Mouse (Mus musculus): ENCODE results near the gene Eapp.
"Not testable (repeated sequence)": the region's sequence is repeated elsewhere in the genome, so short reads cannot be mapped to it uniquely, and the experiment has no call there.

Gene Eapp

DNA sequence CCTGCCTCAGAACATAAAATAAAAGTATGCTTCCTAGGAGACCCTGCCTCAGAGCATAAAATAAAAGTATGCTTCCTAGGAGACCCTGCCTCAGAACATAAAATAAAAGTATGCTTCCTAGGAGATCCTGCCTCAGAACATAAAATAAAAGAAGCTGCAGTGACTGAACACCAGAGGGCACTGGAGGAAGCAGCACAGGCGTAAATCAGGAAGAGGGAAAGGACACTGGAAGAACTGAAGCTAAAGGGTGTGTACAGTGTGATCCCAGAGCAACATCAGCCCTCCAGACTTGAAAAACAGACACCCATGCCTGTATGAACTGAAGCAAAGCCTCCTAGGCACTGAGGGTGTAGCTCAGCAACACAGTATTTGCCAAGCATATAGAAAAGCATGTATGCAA, 12.5 kb downstream of the Eapp start:
- DNase-seq (ENCODE audit: low spot score) = no peak

DNA sequence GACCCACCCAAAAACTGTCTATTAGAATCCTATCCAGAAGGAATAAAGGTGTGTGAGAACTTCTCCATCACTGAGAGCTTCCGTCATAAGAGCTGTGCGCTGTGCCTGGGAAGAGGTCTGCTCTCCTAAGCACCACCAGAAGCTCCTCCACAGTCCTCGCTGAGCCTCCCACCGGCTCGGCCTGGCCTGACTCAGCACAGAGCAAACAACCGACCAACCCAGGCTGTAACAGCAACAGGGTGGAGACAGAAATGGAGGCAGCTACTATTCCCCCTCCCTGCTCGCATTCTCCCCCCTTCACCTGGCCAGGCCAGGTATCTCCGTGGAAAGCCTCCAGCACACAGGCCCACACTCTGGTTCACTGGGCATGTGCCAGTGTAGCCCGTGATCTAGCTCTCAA, 19.0 kb downstream of the Eapp start:
- no peak for DNase-seq (ENCODE audit: low spot score)

DNA sequence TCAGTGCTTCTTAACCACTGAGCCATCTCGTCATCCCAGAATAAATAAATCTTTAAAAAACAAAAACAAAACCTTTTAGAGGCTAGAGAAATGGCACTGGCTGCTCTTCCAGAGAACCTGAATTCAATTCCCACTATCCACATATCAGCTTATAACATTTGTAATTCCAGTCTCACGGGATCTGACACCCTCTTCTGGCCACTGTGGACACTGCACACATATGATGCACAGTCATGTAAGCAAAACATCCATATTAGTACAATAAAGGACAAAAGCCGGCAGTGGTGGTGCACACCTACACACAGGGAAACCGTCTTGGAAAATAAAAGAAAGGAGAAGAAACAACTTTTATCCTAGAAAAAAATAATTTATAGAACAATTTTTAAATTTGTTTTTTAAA, 20.3 kb downstream of the Eapp start:
- DNase-seq (ENCODE audit: low spot score) = no peak

DNA sequence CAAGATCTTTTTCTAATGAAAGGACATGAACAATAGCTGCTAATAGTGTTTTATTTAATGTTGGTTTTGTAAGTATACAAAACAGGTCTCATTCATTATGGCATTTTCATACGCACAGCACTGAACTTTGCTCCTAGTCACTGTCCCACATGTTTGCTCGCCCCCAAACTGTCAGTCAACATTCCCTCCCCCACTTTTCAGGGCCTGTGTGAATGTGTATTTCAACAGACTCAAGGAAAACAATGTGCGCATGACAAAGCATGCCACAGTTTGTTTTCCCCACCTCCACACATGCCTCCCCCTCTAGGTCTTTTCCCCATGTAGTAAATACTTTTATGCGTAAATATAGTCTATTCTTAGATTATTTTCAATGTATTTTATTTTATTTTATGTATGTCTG, 24.4 kb downstream of the Eapp start:
- no peak for DNase-seq (ENCODE audit: low spot score)

DNA sequence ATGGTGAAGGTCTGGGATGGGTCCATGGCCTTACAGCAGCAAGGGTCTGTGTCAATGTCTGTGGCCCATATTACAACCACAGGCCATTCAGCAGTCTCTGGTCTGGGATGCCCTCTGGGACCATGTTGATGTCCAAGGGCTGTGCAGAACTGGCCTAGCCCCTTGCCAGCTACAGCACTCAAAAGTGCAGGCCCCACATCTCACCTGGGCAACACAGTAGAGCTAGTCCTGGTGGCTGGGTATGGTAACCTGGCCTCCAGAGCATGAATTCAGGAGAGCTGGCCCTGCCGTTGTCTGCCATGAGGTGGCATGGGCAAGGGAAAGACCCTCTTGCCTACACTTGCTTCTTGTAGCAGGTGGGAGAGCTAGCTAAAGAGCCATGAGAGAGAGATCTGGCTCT, 27.6 kb downstream of the Eapp start:
- DNase-seq (ENCODE audit: low spot score) = no peak

DNA sequence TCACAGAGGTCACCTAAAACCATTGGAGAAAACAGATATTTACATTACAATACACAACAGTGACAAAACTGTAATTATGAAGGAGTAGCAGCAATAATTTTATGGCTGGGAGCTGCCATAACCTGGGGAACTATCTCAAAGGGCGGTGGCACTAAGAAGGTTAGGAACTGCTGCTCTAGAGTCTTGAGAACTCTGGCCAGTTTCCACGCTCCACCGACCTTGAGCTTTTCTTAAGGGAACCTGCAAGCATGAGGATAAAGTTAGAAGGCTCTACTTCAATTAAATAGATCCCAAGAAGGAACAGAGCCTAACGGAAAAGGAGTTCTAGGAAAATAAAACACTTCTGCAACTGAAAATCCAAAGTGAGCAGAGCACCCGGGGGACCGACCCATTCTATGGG, 30.2 kb downstream of the Eapp start:
- DNase-seq (ENCODE audit: low spot score) = no peak

DNA sequence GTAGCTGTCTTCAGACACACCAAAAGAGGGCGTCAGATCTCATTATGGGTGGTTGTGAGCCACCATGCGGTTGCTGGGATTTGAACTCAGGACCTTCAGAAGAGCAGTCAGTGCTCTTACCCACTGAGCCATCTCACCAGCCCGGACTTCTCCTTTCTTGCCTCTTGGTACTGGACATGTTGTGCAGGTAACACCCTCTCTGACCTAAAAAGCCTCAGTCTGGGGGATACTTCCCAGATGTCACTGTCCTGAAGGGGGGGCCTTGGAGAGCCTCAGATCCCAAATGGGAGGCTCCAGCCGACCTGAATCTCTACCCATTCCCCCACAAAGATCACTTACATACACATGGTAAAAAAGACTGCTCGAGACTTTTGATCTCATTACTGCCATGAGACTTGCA, 34.2 kb downstream of the Eapp start:
- DNase-seq (ENCODE audit: low spot score) = not testable (repeated sequence)

DNA sequence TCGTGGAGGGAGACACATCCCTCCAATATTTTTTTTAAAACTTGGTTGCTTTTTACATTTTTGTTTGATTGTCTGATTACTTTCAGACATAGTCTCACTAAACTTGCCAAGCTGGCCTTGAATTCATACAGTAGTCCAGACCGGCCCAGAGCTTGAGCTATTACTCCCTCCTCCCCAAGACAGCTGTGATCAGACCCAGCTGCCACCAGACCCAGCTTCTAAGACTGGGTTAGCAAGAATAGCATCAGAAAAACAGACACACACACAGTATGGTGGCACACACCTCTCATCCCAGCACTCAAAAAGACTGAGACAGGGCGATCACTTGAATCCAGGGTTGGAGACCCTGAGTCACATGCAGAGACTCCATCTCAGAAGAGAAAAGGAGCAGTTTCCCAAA, 35.8 kb downstream of the Eapp start:
- no peak for DNase-seq (ENCODE audit: low spot score)

DNA sequence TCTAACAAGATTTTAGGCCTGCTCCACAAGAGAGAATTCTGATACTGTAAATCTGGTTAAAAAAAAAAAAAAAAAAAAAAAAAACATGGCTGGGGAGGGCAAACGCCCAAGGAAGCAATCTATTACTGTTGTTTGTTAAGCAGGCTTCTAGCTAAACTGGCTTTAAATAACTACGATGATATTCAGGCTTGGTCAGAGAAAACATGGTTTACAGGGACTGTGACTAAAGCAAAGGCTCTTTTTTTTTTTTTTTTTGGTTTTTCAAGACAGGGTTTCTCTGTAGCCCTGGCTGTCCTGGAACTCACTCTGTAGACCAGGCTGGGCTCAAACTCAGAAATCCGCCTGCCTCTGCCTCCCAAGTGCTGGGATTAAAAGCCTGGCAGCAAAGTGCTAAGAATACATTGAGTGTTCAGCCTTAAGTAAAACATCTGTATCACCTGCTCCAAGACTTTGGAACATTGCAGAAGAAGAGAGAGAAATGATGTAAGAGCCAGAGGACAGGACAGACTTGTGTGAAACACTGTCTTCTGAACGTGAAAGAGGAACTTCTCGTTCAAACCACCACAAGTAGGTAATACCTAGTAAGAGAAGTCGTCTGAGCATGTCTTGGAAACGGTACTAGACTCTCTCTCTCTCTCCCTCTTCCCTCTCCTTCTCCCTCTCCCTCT, 37.1 kb downstream of the Eapp start:
- no peak for DNase-seq (ENCODE audit: low spot score)

DNA sequence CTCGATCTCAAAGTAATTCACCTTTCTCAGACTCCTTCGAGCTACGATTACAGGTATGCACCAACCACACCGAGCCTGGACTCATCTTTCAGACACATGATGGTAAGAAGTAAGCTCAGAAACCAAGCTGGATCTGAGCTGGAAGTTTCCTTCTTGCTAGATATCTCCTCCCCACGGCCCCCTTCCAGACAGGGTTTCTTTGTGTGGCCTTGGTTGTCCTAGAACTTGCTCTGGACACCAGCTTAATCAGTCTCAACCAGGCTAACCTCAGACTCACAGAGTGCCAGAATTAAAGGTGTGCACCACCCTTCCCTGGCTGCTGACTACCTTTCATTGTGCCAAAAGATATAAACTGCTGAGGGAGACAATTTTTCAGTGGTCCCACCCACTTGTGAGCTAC, 37.7 kb downstream of the Eapp start:
- DNase-seq (ENCODE audit: low spot score) = no peak

DNA sequence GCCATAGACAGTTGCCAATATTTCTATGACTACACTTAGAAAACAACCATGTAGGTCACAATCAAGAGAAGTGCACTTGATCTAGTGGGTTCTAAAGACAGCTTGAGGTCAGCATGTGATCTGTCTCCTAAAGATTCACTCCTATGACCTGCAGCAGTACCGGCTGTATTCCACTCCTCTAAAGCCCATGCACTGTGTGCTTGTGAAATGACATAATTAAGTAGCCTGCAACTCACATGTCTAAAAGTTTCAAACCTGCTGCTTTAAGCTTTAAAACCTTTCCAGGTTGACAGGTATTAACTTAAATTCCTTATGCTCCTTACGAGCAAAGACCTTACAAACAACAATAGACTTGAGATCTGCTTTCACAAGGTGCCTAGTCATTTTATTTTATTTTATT, 38.5 kb downstream of the Eapp start:
- DNase-seq (ENCODE audit: low spot score) = no peak

DNA sequence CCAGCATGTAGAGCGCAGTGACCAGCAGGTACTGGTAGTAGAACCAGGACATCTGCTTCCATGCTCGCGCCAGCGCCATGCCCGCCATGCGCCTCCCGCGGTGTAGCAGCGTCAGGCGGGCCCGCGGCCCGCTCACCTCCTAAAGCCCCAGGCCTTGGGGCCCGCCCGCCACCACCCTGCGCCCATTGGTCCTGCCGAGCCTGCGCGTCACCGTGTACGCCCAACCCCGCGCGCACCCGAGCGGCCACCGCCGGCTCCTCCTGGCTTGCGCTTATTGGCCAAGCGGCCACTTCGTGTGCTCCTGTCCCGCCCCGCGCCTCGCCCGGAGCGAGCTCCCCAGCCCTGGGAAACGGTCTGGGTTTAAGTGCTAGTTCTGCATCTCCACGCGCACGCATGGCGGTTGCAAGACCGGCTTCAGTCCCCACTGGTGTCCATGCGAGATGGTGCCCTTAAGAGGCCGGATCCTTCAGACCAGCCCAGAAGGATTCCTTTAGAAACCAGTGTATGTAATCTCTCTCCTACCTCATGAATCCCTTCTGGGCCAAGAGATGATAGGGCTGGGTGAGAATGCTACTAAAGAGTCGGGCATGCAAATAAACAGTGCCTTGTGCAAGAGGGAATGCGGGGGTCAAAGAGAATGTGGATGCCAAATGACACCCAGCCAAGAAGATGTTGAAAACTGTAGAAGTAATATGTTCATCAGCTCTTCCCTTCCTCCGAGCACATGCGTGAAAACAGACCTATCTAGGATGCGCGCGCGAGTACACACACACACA, 39.1 kb downstream of the Eapp start, which contains the start of gene Sptssa:
Gene Sptssa (minus strand): TSS at position 178 of the 776 bp plus-strand sequence.
- DNase-seq (ENCODE audit: low spot score) = peak; percentile 90

DNA sequence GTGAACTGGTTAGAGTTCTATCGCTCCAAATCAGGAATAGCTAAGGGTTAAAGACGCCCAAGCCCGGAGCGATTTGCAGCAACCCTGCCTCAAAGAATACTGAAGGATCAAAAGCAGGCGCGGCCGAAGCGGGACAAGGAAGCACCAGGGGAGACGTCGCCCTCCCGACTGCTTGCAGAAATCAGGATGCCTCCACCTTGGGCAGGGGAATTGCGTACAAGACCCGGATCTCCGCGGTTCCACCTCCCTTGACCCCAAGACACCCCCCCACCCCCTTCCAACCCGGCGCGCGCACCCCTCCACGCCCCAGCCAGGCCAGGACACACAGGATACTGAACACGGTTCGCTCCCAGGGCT, 39.7 kb downstream of the Eapp start:
- DNase-seq (ENCODE audit: low spot score) = no peak

DNA sequence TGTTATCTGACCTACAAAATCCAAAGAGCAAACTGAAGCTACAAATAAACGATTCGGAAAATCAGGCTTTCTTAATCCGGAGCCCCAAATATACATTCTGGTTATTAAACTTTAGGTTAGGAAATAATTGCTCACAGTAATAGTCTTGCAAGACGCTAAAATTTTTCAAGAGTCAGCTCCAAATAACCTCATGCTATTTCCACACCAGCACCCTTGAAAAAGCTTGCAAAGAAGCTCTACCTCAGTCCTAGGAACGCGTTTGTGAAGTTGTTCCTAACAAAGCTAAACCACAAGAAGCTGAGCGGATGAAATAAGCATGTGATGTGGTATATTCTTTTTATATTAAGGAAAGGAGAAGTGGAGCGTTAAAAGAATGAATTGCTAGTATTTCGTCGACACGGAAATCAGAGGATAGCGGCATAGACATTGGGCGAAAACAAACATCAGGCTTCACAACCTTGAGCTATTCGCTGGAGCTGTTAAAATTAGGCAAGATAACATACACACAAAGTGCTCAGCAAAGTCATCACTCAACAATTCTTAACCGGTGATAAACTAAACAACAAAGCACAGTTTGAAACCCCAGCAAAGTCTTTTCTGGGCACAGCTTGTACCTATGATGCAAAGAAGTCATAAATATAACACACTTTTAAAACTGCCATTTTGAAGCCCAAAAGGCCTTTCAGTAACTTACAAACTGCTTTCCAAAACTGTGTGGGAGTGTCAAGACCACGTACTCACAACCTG, 40.2 kb downstream of the Eapp start:
- DNase-seq (ENCODE audit: low spot score) = no peak

DNA sequence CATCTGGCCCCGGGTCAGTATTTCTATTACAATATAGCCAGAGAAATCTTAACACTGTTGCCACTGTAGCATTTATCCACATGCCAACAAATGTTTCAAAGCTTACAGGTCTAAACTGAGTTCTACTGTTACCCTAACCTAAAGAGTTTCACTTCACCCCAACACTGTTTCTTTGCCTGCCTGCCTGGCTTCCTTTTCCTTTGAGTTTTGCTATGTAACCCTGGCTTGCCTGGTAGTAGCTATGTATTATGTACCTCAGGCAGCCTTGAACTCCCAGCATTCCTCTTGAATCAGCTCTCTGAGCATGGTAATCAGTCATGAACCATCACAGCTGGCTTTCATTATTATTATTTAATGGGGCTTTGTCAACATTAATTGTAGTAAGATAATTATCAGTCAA, 41.0 kb downstream of the Eapp start:
- no peak for DNase-seq (ENCODE audit: low spot score)

DNA sequence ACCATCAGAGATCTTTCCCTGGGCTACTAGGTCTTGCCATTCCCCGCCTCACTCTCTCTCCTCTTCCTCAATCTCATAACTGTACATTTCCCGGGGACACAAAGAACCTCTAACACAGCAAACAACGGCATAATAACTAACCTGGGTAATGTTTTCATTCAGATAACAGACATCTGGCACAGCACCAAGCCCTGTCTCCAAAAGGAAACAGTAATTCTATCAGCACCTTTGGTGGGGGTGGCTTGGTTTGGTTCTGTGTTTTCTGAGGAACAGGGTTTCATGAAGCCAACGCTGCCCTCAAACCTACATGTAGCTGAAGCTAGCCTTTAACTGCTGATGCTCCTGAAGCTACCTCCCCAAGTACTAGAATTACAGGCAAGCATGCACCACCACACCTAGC, 41.6 kb downstream of the Eapp start:
- DNase-seq (ENCODE audit: low spot score) = no peak

DNA sequence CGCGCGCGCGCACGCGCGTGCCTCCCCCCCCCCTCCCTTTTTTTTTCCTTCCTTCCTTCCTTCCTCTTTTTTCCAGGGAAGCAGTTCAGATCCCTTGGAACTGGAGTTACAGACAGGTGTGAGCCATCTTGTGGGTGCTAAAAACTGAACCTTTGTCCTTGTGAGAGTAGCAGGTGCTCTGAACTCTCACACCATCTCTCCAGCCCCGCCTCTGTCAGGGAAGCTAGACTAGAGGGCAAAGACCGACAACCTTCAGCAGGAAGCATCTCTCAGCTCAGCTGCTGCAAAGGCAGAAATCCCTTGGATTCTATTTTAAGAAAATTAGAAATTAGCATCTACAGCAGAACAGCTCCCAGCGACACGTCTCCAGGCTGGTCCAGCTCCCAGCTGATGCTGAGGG, 43.4 kb downstream of the Eapp start:
- DNase-seq (ENCODE audit: low spot score) = no peak

DNA sequence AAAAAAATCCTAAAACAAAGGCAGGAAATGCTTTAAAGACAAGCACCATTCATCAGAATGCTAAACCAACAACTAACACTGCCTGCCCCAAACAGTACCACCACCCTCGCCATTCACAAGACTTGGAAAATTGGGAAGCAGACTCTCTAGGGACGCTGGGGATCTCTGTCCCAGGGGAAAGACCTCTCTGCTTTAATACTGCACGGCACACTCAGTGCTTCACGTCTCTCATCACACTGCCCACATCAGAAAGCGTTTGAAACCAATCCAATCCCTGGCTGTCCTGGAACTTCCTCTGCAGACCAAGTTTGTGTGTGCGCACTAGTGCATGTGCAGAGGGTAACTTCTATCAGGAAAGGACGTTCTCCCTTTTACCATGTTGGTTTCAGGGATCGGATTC, 43.9 kb downstream of the Eapp start:
- no peak for DNase-seq (ENCODE audit: low spot score)

DNA sequence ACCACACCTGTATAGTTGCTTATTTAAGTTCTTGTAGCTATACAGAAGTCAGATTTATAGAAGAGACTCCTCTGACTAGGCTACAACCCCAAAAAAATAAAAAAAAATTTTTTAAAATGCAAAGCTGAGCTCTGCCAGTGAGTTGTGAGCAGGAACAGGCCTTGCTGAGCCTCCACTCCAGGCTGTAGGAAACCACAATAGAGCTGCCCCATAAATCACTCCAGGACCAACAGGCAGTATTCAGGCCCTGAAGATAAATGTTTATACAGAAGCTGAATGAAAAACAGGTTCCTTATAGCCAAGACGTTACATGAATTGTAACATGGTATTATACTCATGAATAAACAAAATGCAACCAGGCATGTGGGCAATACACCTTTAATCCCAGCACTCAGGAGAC, 44.5 kb downstream of the Eapp start:
- DNase-seq (ENCODE audit: low spot score) = no peak

DNA sequence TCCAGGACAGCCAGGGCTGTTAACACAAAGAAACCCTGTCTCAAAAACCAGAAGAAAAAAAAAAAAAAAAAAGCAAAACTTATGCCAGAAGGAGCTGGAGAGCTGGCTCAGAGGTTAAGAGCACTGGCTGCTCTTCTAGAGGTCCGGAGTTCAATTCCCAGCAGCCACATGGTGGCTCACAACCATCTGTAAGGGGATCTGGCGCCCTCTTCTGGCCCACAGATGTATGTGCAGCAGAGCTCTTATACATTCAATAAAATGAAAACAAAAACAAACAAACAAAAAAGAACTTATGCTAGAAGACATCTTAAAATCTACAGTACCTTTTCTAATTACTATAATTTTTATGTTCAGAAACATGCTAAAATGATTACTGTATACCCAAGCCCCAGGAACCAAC, 50.8 kb downstream of the Eapp start:
- no peak for DNase-seq (ENCODE audit: low spot score)

DNA sequence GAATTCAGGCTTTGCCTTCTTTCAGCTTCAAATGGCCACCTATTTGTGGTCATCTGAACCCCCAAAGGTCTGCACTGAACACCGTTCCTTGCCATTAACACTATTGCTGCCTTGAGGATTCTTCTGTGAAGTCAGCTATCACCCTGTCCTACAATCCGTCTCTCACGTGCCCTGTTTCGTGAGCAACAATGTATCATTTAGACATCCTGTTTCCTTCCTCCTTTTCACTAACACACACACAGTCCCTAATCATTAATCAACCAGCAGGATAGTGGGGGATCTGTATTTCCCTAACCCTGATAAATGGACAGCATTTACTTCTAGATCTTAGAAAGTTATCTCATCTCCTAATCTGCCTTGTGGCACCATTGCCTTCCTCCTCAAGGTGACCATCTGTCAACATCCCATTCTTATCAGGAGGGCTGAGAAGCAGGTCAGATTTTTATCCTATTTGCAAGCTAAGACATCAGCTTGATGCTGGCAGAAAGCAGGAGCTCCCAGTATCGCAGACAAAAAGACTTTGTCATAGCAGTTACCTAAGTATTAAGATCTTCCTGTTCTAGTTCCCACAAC, 52.3 kb downstream of the Eapp start:
- DNase-seq (ENCODE audit: low spot score) = no peak

DNA sequence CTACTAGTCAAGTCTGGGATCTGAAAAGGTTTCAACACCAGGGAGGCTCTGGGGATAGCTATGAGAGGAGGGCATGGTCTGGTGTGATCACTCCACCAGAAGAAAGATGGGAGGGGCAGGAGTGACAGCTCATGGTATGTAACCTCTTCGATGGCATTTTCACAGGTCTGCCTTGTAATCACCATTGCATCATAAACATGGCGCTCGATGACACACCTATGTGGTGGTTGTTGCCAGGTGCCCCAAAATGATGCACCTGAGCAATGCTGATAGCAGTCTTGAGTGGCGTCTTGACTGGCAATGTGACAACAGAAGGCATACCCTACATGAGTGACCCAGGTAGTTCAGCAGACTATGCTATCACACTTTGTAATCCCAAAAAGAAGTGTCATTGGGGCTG, 54.3 kb downstream of the Eapp start:
- no peak for DNase-seq (ENCODE audit: low spot score)

DNA sequence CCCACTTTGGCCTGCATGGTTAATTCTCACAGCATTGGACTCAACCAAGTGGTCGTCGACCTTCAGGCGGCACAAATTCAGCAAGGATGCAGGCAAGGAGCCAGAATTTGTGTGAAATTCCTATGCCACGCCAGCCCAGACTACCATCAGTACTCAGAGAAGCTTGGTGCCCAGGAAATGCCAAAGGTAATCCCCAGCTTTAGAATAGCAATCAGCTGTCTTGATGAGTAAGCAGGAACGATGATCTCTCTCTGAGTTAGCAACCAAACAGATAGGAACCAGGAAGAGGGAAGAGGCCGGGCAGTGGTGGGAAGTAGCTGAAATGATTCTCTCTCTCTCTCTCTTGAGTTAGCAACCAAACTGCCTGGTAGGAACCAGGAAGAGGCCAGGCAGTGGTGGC, 55.4 kb downstream of the Eapp start:
- no peak for DNase-seq (ENCODE audit: low spot score)
